Mouse (Mus musculus) CD4-positive helper T cell, adult 2 months (primary cell): Measurements from ENCODE around the gene Ptprz1.

Experiments
- DNase-seq: peaks from one replicate; pipeline ENCODE4 v3.0.0-alpha.2; 2012; ENCODE audit warnings: low read depth, missing footprints, low spot score

Gene Ptprz1

DNA sequence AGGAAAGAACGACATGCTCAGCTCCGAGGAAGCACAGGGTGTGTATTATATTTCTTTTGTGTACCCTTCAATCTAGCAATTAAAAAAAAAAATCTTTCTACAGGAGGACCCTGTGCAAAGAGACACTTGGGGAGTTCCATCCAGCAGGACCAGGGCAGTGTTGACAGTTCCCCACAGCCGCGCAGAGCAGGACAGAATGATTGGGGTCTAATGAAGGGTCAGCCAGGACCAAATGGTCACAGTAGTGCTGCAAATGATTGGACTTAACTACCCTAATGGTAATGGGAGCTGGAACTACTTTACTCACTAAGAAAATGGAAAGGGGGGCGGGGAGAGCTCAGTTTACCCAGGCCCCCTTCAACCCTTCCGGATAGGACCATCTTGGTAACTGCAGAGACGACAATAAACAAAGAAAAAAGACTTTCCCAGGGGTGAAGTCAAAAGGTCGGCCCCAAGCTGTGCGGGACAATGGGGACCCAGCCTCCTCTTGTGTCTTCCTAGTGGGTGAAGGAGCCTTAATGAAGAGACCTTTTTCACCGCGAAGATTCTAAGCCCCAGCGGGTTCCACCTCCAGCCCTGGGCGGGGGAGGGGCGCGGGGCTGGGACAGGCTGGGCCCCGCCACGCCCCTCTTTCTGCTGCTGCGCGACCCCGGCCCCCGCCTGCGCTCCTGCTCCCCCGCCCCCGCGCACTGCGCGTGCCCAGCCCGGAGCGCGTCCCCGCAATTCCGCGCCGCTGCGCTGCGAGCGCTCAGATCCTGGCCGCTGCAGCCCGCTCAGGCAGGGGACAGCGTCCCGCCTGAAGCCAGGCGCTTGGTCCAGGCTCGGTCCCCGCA lies at the start of gene Ptprz1:
Gene Ptprz1 (plus strand): TSS at position 722 of the 833 bp plus-strand sequence.
- DNase-seq, result no peak

GRCm38 (mm10) chr6:22833637-22834036 lies 41.7 kb upstream of the Ptprz1 start:
- DNase-seq, result no peak

GRCm38 (mm10) chr6:22834100-22834970 lies 41.0 kb upstream of the Ptprz1 start:
- DNase-seq, result no peak

GRCm38 (mm10) chr6:22875614-22876541 lies 576 bp downstream of the Ptprz1 start:
- DNase-seq, result no peak

GRCm38 (mm10) chr6:22887978-22888377 lies 12.7 kb downstream of the Ptprz1 start:
- no peak for DNase-seq

DNA sequence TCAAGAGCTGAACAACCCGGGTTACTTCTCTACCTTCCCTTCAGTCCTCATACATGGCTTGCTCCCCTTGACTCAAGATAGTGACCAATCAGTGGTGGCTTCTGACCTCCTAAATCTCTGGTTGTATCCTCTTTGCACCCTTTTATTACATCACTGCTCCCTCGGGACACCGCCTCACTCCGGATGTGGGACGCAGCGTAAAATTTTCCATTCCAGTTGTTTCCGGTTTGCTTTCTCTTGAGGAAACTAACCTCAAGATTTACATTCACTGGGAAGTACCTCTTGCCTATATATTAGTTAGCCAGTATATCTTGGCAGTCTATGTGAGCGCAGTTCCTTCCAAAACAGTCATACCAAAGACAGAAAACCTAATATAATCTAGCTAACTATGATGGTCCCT lies 14.0 kb downstream of the Ptprz1 start:
- no peak for DNase-seq

DNA sequence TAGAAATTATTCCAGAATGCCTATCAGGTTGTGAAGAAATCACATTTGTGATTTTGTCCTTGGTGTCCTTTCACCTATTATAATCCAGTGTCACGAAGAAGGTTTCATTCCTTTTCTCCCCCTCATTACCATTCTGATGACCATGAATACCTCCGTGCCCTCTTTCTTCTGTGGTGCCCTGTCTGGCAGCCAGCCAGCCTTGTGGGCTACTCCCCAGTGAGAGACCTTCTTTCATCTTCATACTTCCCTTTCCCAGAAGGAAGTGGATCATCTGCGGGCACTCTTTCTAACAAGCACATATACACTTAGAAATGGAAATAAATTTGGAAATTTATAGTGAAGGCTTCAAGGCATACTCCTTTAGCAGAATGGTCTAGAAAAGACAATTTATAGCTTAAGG lies 26.7 kb downstream of the Ptprz1 start:
- DNase-seq, result no peak

DNA sequence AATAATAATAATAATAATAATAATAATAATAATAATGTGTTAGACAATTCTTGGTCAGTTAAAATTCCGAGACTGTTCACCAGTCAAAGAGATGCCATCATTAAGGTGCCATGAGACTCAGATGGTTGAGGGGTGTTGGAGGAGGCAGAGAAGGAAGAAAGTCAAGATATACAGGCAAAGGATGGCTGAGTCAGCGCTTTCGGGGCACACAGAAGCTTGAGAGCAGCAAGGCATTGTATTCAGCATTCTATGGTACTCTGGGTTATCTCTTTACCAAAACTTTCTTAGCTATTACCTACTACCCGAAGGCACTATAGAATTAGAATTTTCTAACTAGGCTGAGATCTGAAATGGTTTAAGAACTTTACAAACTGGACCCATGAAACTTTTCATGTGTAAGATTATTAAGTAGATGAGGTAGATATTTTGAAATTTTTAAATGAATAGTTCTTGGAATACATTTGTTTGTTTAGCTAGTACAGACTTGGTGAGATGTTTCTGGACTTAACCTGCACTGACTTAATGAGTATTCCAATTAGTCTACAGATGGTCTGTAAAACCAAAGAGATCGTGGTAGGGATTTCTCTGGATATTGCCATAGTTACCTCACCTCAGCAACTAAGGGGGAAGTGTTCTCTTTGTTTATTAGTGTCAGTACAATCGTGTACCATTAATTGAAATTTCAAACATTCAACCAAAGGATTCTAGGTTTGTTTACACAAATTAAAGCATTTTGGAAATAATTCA lies 33.4 kb downstream of the Ptprz1 start:
- no peak for DNase-seq

- DNase-seq, result no peak
Measured at GRCm38 (mm10) chr6:22909257-22909907, 34.1 kb downstream of the Ptprz1 start.

- no peak for DNase-seq
Measured at GRCm38 (mm10) chr6:22909908-22910260, 34.6 kb downstream of the Ptprz1 start.

DNA sequence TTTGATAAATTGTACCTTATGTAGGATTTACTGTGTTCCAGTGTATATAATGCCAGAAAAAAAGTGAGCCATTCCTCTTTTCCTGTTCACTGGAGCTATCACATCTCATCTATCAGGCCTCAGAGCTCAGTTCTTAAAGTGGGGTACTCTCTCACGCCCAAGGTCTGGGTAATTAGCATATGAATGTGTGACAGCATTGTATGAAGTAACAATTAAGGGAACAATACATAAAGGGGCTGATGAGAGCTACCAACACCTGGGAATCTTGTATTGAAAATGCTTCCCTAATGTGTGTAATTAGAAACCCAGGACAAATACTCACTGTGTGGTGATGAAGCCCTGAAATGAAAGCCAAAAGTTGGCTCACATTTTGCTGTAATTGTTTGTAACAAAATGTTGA lies 47.6 kb downstream of the Ptprz1 start:
- DNase-seq, result no peak

- no peak for DNase-seq
Measured at GRCm38 (mm10) chr6:22932768-22933265, 57.5 kb downstream of the Ptprz1 start.

GRCm38 (mm10) chr6:22937126-22937525 lies 61.8 kb downstream of the Ptprz1 start:
- DNase-seq, result no peak

- DNase-seq, result no peak
Measured at GRCm38 (mm10) chr6:22937526-22937925, 62.2 kb downstream of the Ptprz1 start.

DNA sequence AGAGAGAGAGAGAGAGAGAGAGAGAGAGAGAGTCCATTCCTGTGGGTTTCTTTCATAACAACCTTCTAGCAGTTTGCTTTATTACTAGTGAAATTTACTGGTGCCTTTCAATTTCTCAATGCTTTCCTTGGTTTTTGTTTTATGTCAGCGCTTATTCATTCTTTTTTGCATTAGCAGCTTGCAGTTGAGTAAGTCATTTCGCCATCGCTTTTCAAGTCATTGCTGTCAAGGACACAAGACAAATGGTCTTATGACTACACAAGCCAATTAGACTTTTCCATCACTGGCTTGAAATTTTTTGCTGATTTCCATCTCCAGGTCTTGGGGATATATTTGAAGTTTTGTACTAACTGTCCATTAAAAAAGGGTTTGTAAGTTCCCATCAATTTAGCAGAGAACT lies 68.9 kb downstream of the Ptprz1 start:
- DNase-seq, result no peak

DNA sequence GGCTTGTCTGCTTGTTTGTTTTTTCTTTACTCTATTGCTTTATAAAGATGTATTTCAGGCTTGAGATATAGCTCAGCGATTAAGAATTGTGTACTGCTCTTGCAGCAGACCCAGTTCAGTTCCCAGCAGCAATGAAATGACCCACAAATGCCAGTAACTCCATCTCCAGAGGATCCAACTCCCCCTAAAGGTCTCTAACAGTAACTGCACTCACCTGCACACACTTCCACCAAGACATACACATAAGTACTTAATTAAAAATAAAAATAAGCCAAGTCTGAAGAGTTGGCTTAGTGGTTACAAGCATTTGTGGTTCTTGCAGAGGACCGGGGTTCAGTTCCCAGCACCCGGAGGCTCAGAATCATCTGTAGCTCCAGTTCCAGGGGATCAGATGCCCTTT lies 88.1 kb downstream of the Ptprz1 start:
- no peak for DNase-seq

- DNase-seq, result no peak
Measured at GRCm38 (mm10) chr6:22968073-22968472, 92.8 kb downstream of the Ptprz1 start.

- DNase-seq, result no peak
Measured at GRCm38 (mm10) chr6:22983769-22984519, 108.6 kb downstream of the Ptprz1 start.

DNA sequence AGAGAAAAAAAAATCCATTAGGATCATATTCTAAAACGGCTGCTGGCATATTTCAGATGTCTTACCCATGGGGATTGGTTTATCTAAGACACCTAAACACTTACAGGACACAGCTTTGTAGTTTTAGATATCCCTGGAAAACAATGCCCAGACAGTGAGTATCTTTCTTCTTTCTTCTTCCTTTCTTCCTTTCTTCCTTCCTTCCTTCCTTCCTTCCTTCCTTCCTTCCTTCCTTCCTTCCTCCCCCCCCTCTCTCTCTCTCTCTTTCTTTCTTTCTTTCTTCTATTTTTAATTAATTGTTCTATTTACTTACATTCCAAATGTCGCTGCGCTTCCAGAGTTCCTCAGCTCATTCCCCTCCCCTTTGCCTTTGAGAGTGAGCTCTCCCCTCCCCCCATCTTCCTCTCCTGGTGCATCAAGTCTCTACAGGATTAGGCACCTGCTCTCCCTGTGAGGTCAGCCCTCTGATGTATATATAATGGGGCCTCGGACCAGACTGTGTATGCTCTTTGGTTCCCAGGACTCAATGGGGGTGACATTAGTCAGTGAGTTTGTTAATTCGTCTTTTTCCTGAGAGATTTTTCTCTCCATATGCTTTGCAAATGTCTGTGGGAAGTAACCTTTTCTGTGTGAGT lies 109.3 kb downstream of the Ptprz1 start:
- no peak for DNase-seq
